ENCODE assay signal across 29 mouse cellular contexts in genomic region chr2:59290391-59290790, GRCm38 (mm10).
DNase-seq lines count a peak whose midpoint lies in the region; ATAC-seq lines count a peak whose summit lies in the region.
"Had no signal": no experiment of that assay in that cellular context is flagged by ENCODE, and none has a peak within 500 bp of the region (broad histone marks: within the 10 kb centered on the region; RNA-seq: fewer than 3 reads in every experiment).

No protein-coding gene starts in this region.

- H3K9me3 ChIP-seq in limb, embryonic 11.5 days (ENCODE audit: control insufficient read depth, low read length), result no peaks in the 10 kb centered on the region
- no peaks in the 10 kb centered on the region for H3K9me3 ChIP-seq in limb, embryonic 10.5 days (replicated peaks)
- H3K9me3 ChIP-seq: embryonic facial prominence, embryonic 13.5 days; forebrain, embryonic 10.5 days; forebrain, embryonic 13.5 days; heart, embryonic 12.5 days; heart, embryonic 15.5 days; hindbrain, embryonic 10.5 days; hindbrain, embryonic 13.5 days had no signal

- H3K4me1 ChIP-seq in limb, embryonic 11.5 days (ENCODE audit: control insufficient read depth, insufficient read depth, low read length), result peaks cover 9% of the 10 kb centered on the region; the same call in 1 of the 2 replicates
- H3K4me1 ChIP-seq in limb, embryonic 10.5 days, result peaks cover 21% of the 10 kb centered on the region

- no peak overlapping the region for H3K4me2 ChIP-seq in limb, embryonic 11.5 days (ENCODE audit: low read depth, severe bottlenecking)
- H3K4me2 ChIP-seq: embryonic facial prominence, embryonic 13.5 days; forebrain, embryonic 13.5 days; heart, embryonic 12.5 days; heart, embryonic 15.5 days; hindbrain, embryonic 13.5 days had no signal

- ATAC-seq in limb, embryonic 11.5 days (ENCODE audit: insufficient number of reproducible peaks, low FRiP score, low TSS enrichment, low read depth), result no peak
- ATAC-seq: activated CD4-positive, CD25-positive, alpha-beta regulatory T cell, adult 4 months; forebrain, embryonic 16.5 days; hindbrain, embryonic 16.5 days had no signal

- no peak overlapping the region for H3K27ac ChIP-seq in limb, embryonic 11.5 days (replicated peaks; ENCODE audit: low read depth, low read length)
- H3K27ac ChIP-seq in limb, embryonic 10.5 days, result no peak overlapping the region
- H3K27ac ChIP-seq: embryonic facial prominence, embryonic 13.5 days; forebrain, embryonic 10.5 days; forebrain, embryonic 13.5 days; gastrocnemius, adult 2 months; heart, embryonic 15.5 days; hindbrain, embryonic 13.5 days had no signal

- H3K27me3 ChIP-seq in limb, embryonic 11.5 days (ENCODE audit: control insufficient read depth, insufficient read depth, low read length), result no peaks in the 10 kb centered on the region
- H3K27me3 ChIP-seq in limb, embryonic 10.5 days (ENCODE audit: low read depth, poor library complexity, severe bottlenecking), result no peaks in the 10 kb centered on the region
- H3K27me3 ChIP-seq: embryonic facial prominence, embryonic 13.5 days; forebrain, embryonic 13.5 days; heart, embryonic 12.5 days; heart, embryonic 15.5 days; hindbrain, embryonic 13.5 days had no signal

- no peak overlapping the region for H3K9ac ChIP-seq in limb, embryonic 11.5 days (ENCODE audit: low read length)
- H3K9ac ChIP-seq: embryonic facial prominence, embryonic 13.5 days; forebrain, embryonic 13.5 days; heart, embryonic 12.5 days; heart, embryonic 15.5 days; hindbrain, embryonic 13.5 days had no signal

- DNase-seq in embryo, embryonic 10 days (ENCODE audit: low spot score), result peak; percentile 32
- DNase-seq in embryo, embryonic 9.5 days (ENCODE audit: extremely low spot score), result no peak
- DNase-seq in limb, embryonic 11.5 days (ENCODE audit: low spot score), result peak; percentile 29
- no peak for DNase-seq in limb, embryonic 10.5 days (ENCODE audit: low spot score)
- DNase-seq in embryo, embryonic 10.5 days (ENCODE audit: low spot score), result peak; percentile 22
- DNase-seq in forelimb bud, embryonic 11.5 days (ENCODE audit: low read depth, low spot score), result peak; percentile 25
- no peak for DNase-seq in right cerebral cortex, postnatal 4 days
- DNase-seq in yolk sac, embryonic 10.5 days (ENCODE audit: low spot score), result no peak
- DNase-seq: adrenal gland, adult 8-10 months; adrenal gland, postnatal 25 days; cerebellum, adult 11-12 months; cerebellum, adult 8-10 months; cerebellum, postnatal 10 days; cerebellum, postnatal 36 days; gastrocnemius, adult 2 months; gastrocnemius, postnatal 14 days; heart, adult 18-20 months; heart, postnatal 10 days; heart, postnatal 36 days had no signal

- H3K4me3 ChIP-seq in limb, embryonic 11.5 days (ENCODE audit: low read depth, low read length), result no peak overlapping the region
- H3K4me3 ChIP-seq in limb, embryonic 10.5 days, result no peak overlapping the region
- H3K4me3 ChIP-seq: embryonic facial prominence, embryonic 13.5 days; forebrain, embryonic 10.5 days; forebrain, embryonic 13.5 days; gastrocnemius, adult 2 months; heart, embryonic 12.5 days; heart, embryonic 15.5 days; hindbrain, embryonic 10.5 days; hindbrain, embryonic 13.5 days had no signal

- 21% methylated on average over 3 of the region's 3 CpGs for WGBS in limb, embryonic 11.5 days
- 38% methylated on average over 3 of the region's 3 CpGs for WGBS in limb, embryonic 10.5 days

- no peaks in the 10 kb centered on the region for H3K36me3 ChIP-seq in limb, embryonic 11.5 days (ENCODE audit: control insufficient read depth, insufficient read depth, low read length)
- H3K36me3 ChIP-seq in limb, embryonic 10.5 days, result no peaks in the 10 kb centered on the region
- H3K36me3 ChIP-seq: embryonic facial prominence, embryonic 13.5 days; heart, embryonic 15.5 days; hindbrain, embryonic 13.5 days had no signal

Comparison
In these comparisons a context has a peak if more than half of its experiments do, and no peak if none do; other contexts are left out.
1. DNase-seq: peak in embryo, embryonic 10 days (single experiment), limb, embryonic 11.5 days (single experiment), embryo, embryonic 10.5 days (single experiment) and forelimb bud, embryonic 11.5 days (single experiment); none in embryo, embryonic 9.5 days (single experiment), limb, embryonic 10.5 days (single experiment), right cerebral cortex, postnatal 4 days (single experiment) and yolk sac, embryonic 10.5 days (single experiment).